Mouse (Mus musculus): ENCODE data around the gene Vdac2.

Vdac2 gene

DNA sequence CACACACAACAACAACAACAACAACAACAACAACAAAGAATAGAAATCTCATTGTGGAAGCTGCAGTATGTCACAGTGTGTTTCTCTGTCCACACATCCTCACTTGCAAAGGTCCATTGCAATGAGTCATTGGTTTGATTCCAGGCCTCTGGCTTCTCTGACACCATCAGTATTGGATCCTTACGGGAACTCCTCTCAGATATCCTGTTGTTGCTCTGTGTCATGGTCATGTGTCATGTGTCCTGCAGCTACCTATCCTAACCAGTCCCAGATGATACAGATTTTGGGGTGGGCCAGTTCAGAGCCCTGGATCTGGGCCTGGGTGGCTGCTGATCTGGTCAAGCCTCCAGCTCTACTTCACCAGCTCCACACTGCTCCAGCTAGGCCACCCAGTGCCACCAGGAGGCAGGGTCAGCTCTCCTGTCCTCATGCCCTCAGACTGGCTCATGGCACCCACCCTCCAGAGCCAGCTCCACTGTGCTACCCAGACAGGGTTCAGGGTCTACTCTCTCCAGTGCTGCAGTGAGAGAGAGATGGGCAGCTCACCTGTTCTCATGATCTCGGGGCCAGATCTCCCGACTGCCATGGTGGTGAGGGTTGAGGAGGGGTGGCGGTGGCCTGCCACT, 4.0 kb upstream of the Vdac2 start:
- DNase-seq, result no peak

DNA sequence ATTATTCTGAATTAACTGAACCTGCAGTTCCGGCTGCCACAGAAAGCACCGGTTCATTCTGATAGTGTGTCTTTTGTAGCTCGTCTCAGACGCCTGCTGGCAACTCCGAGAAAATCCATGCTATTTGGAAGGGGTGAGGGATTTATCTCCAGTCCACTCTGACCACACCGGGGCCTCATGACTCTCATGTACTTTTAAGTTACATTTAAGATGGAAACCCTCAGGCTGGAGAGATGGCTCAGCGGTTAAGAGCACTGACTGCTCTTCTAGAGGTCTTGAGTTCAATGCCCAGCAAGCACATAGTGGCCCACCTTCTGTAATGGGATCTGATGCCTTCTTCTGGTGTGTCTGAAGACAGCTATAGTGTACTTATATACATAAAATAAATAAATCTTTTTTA, 2.7 kb upstream of the Vdac2 start:
- DNase-seq, result no peak

DNA sequence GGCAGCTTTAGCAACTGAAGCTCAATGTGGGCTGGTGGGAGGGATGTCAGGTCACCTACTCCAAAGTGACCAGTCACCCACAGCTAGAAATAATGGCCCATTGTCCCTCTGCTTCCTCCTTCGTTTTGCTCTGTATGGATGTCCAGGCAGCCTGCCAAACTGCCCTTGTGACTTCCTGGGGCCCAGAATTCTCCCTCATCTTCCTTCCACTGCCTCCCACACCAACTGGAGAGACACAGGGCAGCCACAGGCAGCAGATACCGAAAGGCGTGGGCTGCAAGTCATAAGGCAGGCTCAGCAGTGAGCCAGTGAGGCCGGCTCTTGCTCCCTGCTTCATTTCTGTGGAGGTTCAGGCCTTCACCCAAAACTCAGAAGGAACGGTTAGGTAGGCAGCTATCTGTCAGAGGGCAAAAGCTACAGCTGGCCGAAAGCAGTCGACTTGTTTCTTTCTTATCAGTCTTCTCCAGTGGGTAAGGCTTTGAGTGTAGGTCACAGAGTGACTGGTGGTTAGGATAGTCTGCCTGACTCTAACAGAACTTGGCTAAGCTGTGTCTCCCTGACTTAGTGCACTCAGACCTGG, 2.2 kb upstream of the Vdac2 start:
- peak; percentile 60 for DNase-seq

DNA sequence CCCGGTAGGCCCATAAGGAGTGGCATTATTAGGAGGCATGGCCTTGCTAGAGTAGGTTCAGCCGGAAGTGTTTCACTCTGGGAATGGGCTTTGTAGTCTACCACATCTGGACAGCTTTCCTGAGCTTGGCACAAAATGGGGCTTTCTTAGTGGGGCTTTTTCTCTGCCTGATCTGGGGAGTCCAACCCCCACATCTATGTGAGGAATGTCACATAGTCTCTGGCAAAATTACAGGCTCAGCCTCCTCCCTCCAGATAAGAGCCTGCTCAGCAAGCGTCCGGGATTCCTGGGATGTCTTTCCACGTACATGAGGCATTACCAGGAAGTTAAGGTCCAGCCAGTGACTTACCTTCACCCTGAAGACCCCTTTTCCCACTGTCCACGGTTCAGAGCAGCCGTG, 1.1 kb upstream of the Vdac2 start:
- no peak for DNase-seq

DNA sequence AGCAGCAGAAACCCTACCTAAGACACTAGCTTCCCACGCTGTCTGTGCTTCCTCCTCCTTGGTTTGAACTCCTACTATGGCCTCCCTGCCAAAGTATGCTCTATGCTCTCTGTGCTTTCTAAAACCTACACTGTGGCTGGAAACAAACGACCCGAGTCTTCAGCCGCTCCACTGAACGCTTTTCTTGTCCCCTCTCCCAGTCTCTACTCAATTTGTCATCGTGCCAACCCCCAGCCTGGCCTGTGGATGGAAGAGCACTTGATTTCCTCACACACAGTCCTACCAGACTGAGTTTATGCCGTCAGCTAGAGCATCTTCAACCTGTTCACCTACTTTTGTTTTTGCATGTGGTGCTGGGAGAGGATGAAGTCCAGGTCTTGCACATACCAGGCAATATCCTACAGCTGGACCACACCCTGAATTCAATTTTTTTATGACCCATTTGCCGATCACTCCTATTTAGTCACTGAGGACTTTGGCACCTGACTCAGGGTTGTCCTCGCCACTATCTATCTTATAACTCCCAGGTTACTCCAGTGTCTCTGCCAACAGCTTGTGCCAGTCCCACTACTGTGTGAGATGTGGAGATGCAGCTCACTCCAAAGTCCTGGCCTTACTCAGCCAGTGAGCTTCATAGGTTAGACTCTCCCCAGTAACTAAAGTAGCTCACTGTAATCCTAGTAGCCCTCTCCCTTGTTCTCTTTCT, 901 bp downstream of the Vdac2 start:
- no peak for DNase-seq

DNA sequence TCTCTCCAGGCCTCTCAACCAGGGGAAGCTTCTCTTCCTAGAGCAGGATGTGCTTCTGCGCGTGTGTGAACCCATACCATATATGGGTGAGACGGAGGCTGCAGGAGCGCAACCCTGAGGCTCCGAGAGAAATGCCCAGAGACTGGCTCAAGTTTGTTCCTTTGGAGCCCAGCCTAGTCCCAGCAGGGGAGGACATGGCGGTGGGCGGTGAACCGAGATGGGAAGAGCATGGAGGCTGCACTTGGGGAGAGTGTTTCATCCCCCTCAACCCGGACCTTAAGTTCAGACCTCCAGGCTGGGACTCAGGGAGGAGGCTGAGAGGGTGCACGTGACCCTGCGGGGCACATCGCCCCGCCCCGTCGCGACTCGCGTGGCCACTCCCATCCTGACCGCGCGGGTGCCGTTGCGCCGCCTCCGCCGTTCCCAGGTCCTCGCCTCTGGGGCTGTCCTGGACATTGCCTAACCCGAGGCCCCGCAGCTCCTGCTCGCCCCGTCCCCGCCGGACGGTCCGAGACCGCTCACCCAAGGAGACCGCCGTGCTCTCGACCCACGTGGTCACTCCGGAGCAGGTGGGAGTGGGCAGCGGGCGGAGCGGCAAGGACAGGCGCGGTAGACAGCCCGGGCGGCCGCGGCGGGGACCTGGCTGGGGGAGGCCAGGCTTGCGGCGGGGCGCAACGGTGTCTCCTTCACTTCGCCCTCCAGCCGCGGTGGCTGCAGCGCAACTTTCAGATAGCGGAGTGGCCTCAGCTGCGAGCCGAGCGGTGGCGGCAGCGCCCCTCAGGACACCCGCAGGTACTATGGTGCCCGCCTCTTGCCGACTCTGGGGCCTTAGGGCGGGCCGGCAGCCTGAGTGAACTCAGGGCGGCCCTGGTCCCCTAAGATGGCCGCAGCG, 6.1 kb downstream of the Vdac2 start:
- DNase-seq, result peak; percentile 97

DNA sequence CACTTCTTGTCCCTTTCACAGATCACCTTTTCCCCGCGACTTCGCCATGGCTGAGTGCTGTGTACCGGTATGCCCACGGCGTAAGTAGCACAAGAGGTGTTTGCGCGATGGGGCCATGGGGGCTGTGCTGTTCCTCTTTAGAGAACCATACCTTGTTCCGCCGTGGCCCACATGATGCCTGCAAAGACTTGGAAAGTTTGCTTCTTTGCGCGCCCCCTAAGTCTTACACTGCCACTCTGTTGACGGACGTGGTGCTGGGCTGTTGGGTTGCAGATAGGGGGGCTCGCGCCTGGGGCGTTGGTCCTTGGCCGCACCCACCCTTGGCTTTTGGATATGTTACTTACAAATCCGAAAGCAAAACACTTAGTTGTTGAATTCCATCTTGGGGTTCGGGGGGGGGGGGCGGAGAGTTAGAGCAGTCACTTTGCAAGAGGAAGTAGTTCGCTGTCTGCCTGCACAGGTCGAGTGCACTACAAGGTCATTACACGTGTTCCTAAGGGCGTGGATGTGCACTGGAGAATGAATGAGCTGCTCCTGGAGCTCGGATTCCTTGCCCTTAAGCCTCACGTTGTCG, 6.9 kb downstream of the Vdac2 start:
- DNase-seq, result peak; percentile 43

DNA sequence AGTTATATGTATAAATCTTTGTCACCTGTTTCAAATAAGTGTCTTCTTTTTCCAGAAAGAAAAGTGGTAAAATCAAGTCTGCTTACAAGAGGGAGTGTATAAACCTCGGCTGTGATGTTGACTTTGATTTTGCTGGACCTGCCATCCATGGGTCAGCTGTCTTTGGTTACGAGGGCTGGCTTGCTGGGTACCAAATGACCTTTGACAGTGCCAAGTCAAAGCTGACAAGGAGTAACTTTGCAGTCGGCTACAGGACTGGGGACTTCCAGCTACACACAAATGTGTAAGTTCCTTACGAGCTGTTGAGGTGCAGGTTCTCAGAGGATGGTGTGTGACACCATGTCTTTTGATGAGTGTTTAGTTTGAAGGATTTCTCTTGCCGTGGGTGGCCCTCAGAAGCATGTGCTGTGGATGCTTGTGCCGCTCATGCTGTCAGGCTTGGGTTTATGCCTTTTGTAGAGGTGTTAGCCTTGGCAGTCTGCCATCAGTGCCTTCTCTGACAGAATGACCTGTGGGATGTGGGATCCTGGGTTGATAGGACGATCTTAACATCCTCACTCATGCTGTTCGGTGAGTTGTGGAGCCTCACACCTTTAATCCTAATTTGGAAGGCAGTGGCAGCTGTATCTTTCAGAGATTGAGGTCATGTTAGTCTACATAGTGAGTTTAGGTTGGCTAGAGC, 13.4 kb downstream of the Vdac2 start:
- DNase-seq, result no peak

DNA sequence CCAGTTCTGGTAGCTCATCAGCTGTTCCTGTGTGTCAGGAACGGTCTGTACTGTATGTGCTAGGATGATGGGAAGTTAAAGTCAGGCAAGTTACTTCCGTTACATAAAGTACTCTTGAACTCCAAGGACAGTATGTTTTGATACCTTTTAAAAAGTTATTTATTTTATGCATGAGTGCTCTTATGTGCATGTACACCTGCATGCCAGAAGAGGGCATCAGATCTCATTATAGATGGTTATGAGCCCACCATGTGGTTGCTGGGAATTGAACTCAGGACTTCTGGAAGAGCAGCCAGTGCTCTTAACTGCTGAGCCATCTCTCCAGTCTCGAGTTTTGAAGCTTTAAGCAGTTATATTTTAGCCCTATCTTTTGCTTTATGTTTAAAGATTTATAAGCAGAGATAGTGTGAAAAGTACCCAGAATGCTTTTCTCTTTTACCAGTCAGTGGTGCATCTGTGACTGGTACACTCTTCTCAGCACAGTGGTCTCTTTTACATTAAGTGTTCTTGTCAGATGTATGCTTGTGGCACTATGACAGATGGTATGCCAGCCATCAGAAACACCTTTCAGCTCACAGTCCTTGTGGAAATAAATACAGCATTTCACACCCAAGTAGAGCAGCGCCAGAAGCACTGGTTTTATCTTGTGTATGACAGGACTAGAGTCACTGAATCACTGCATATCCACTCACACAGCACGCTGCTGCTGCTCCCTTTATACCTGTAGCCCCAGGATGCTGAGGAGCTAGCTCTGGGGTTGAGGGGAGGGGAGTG, 17.0 kb downstream of the Vdac2 start:
- DNase-seq, result no peak

DNA sequence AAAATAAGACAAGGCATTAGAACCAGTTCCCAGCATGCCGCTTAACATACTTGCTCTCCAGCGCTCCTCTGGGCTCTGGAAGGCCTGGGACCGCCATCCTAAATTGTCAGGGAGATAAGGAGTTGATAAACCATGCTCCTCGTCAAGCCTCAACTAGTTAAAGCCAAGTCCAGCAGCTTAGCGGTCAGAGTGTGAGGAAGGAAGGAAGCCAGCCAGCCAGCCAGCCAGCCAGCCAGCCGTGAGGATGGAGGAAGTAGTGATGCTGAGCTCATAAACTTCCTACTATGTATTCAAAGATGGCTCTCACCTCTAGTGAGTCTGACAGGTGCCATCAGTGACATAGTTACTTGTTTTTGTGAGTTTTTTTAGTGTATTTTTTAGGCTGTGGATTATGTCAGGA, 18.2 kb downstream of the Vdac2 start:
- no peak for DNase-seq

DNA sequence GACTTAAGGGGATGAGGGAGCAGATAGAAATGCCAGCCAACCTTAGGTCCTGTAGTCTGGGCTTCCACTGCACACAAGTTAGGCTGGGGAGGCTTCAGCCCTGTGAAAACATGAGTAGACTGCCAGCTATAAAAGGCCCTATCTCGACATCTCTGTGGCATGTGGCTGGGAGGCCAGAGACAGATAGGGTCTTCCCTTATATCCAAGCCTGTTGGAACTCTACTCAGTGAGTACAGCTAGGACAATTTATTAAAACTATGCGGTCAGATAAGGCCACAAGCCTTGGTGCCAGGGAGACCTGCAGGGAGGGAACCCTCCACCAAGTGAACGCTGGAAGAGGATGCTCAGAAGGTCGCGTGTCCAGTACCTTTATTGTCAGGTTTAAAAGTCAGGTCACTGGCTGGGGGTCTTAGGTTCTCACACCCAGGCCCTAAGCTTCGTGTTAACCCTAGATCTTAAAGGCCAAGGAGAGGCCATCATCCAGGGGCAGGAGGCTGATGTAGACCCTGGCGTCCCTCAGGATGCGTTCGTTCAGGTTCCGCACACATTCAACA, 21.9 kb downstream of the Vdac2 start:
- peak; percentile 60 for DNase-seq

DNA sequence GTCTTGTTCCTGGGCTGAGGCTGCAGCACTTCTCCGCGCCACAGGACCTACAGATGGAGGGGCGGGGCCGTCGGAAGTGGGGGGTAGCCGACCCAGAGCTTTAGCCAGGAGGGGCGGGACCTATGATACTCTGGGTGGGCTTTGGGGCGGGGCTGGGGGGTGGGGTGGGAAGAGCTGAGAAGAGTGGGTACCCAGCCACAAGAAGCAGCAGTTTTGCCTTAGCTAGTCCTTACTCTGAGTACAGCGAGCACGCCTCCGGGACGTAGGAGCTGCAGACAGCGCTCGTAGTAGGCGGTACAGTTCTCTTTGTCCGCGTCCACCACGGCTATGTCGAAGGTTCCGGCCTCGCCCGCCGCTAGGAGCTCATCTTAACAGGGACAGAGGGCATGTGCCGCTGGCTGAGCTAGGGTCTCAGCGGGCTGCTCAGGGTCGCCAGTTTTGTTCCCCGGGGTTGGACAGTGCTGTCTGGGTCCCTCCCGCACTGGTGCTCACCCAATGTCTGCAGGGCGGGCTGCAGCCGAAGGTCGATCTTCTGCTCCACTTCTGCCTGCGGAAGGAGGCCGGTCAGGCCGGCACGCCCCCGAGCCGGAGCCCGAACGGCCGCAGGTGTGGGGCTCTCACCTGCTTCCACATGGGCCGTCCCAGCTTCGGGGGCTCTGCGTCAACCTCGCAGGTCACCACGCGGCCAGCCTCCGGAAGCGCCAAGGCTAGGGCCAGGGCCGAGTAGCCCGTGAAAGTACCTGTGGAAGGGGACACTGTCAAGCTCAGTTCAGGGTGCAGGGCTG, 22.5 kb downstream of the Vdac2 start:
- DNase-seq, result no peak

DNA sequence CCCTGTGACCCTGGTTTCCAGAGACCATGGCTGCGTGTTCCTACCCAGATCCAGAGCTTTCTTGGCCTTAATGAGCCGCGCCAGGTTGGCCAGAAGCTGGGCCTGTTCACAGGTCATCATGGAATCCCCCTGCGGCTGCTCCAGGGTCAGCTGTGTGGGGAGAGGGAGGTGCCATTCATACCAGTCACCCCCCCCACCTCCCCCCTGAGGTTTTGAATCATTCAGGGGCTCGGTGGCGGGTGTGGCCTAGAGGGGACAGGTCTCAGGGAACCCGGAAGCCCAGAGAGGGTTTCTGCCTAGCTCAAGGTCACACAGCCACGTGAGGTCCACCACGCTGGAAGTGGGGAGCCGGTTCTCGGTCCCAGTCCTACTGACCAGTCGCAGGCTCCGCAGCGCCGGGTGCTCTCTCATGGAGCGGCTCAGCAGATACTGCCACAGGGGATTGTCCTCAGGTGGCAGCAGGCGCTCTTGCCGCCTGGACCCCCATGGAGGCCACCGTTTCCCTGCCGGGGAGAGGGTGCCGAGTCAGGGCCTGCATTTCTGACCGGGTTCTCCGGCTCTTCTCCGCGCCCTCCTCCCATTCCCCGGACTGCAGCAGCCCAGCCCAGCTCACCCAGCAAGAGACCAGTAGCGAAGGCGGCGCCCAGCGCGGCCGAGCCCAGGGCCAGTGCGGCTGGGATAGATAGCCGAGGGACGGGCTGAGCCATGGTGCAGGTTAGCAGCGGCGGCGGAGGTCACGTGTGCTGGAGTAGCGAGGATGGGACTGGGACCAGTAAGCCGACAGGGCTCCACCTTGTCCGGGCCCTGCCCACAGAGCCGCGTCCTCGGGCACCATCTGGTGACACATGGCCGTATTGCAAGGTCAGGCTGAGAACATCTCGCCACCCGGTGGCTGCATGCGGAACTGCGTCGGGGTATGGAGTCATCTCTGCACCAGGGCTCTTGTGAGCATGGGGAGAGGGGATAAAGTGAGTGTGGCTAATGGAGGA, 23.4 kb downstream of the Vdac2 start, which contains the start of gene Comtd1:
TSS of gene Comtd1 (minus strand) at position 812 of the 989 bp plus-strand sequence.
- peak; percentile 95 for DNase-seq

DNA sequence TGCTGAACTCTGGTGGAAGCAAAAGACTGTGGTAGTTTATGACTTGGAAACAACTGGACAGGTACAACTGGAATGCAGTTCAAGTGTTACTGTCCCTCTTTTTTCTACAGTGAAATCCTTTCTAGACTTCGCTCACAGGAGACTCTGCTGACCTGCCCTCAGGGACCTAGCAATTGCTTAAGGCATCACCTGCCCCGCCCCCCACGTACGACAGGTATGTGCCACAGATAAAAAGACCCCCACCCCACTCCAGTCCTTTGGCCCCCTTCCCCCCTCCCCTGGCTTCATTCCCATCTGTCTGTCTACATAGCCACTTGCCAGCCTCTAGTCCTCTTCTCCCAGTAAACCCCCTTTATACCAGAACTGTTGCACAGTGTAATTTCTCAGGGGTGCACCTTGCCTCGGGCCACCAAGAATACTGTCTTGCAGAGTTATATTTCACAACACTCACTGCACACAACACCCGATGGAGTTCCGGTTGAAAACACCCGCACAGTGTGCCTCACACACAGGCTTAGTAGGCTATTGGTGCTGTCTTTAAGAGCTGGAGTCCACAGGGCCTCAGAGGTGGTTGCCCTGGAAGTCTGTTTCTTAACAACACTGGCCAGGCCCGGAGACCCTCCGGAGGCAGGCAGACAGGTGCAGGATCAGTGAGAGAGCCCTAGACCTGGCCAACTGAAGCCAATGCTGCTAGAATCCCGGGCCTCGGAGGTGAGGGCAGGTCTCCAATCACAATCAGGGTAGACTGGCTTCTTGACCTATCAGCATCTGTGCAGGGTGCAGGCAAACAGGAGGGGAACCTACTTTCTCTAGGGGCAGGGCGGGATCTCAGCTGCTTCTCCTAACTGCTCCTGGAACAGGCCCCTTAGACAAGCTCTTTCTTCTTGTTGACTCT, 24.7 kb downstream of the Vdac2 start:
- peak; percentile 61 for DNase-seq

DNA sequence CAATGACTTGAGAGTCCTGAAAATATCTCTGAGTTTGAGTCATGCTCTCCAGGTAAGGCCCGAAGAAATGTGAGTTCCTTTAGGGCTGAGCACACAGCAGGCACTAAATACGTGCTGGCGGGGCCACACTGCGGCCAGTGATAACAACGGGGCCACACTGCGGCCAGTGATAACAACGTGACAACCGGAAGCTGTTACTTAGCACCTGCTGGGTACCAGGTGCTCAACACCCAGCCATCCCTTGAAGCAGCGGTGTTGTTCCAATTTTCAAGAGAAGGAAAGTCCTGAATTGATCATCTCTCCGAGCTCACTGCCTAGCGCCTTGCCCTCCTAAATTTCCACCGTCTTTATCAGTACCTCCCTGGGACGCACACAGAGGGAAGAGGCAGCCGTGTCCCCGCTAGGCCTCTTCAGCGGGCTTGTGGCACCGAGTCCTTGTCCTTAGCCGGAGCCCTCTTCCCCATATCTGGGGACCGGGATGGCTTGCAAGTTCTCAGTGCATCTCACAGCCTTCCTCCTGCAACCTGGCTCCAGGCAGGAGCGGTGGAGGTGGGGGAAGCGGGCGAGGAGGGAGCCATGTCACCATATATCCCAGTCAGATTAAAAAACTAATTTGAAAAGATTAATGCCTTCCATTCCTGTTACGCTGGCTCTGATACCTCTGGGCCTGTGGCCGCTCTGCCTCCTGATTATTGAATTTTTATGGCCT, 25.5 kb downstream of the Vdac2 start:
- no peak for DNase-seq

DNA sequence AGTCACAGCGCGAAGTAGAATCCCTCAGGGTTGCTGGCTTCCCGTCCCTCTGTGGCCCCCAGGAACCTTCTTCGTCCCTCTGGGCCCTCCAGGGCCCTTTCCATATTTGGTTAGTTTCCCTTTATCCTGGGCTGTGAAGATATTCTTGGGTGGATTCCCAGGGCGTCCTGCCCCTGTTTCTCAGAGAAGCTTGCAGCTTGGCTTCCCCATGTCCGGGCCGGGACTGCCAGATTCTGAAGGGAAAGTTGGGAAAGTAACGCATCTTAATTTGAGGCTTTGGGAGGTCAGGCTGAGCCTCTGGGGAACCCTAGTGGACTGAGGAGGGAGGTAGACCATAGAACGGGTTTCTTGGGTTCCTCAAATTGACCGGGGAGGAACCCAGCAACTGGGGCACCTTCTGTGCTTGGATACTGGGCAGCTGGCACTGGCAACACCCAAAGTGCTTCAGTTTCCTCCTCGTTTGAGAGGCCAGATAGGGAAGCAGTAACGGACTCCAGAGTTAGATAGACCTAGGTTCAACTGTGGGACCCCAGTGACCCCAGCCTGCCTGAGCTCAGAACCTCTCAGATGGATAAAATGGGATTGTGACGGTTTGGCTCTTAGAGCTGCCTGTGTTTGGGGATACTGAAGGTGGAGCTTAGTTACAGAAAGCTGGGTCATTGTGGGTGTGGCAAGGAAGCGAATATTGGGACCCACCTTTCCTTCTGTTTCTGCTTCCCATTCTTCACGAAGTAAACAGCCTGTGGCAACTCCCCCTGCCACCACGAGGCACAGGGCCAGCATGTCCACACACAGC, 27.2 kb downstream of the Vdac2 start:
- no peak for DNase-seq
